Mouse (Mus musculus) stomach, postnatal 0 days (tissue): ENCODE data around the gene Srebf1. TPM values are rescaled to one million over a fixed set of nuclear protein-coding genes. Genes with fewer than 3 reads are reported as not detected.

Experiments used
- ATAC-seq: fragments of 200-750 bp; cut with Nextera tagmentation; 2 replicates; pipeline ENCODE4 v1.8.0; 2017; ENCODE audit not compliant: low FRiP score, low TSS enrichment
- DNase-seq: peaks from one replicate; pipeline ENCODE4 v3.0.0-alpha.2; 2016; ENCODE audit warnings: low spot score
- H3K27ac ChIP-seq: fragments of 300-500 bp; sonication (generic); replicated peaks from 2 replicates; pipeline ENCODE4 v1.5.1; 2014; ENCODE audit warnings: mild to moderate bottlenecking, control low read depth
- H3K27me3 ChIP-seq: fragments of 300-500 bp; sonication (generic); 2 replicates; pipeline ENCODE4 v1.6.1; 2014; ENCODE audit warnings: low read length; ENCODE audit not compliant: control insufficient read depth, insufficient read depth
- H3K36me3 ChIP-seq: fragments of 300-500 bp; sonication (generic); 2 replicates; pipeline ENCODE4 v1.6.1; 2014; ENCODE audit warnings: low read length, mixed read lengths; ENCODE audit not compliant: control insufficient read depth, insufficient read depth
- H3K4me1 ChIP-seq: fragments of 300-500 bp; sonication (generic); replicated peaks from 2 replicates; pipeline ENCODE4 v1.6.1; 2014; ENCODE audit warnings: antibody characterized with exemption; ENCODE audit not compliant: control insufficient read depth, insufficient read depth
- H3K4me2 ChIP-seq: fragments of 300-500 bp; sonication (generic); replicated peaks from 2 replicates; pipeline ENCODE4 v1.6.1; 2014; ENCODE audit warnings: low read depth, mild to moderate bottlenecking, control low read depth, moderate library complexity
- H3K4me3 ChIP-seq: fragments of 300-500 bp; sonication (generic); 2 replicates; pipeline ENCODE4 v1.5.1; 2014; ENCODE audit warnings: low read depth, low read length, control low read depth
- H3K9ac ChIP-seq: fragments of 300-500 bp; sonication (generic); 2 replicates; pipeline ENCODE4 v1.6.1; 2014; ENCODE audit warnings: mild to moderate bottlenecking, low read length, control low read depth, mixed read lengths
- H3K9me3 ChIP-seq: fragments of 300-500 bp; sonication (generic); 2 replicates; pipeline ENCODE4 v1.6.1; 2016; ENCODE audit warnings: low read length; ENCODE audit not compliant: control insufficient read depth
- CTCF ChIP-seq: IDR thresholded peaks from 2 replicates; pipeline ENCODE4 v1.5.1; 2016; ENCODE audit warnings: antibody characterized with exemption, low read depth, mild to moderate bottlenecking, moderate library complexity
- EP300 ChIP-seq: optimal IDR thresholded peaks from 2 replicates; pipeline ENCODE3; 2016; ENCODE audit warnings: antibody characterized with exemption
- WGBS: fragments of 180-500 bp; shearing (Covaris S2); extraction: QIAGEN DNeasy Blood & Tissue Kit; methylation state at CpG from one replicate; pipeline ENCODE4 v1.1.7; 2014; 5-methylcytosine and 5-hydroxymethylcytosine counted together
- polyA plus RNA-seq: library from polyadenylated mRNA; unstranded; fragments of >200 nt; fragmentation: Nextera tagmentation; extraction: Ambion mirVana; gene quantifications from 2 replicates; pipeline ENCODE4 v1.2.1, GENCODE M21; 2015

Gene Srebf1
- polyA plus RNA-seq, 1 experiment from 2014 or later: 44.7 TPM

DNA sequence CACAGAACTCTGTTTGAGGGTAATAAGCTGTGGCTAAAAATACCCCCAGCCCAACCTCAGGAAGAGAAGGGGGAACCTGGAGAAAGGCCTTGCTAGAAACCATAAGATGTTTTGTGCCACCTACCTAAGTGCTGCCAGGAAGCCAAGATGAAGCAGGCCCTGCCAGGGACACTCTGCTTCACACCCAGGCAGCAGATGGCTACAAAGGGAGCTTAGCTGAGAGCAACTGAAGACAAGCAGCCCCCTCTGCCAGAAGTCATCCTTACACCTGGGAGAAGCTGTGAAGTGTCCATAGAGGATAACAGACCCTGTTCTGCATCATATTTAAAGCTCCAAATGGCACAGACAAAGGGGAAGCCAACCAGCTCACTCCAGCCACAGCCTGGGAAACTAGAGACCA is 23.7 kb upstream of the Srebf1 start:
- ATAC-seq: no peak
- no peaks in the 10 kb centered on the region for H3K27me3 ChIP-seq
- no peak overlapping the region for H3K4me2 ChIP-seq
- H3K4me3 ChIP-seq: no peak overlapping the region
- H3K4me1 ChIP-seq: no peaks in the 10 kb centered on the region
- H3K9ac ChIP-seq: no peak overlapping the region
- TF ChIP-seq CTCF: no peak
- no peak for TF ChIP-seq EP300
- no peak overlapping the region for H3K27ac ChIP-seq
- H3K36me3 ChIP-seq: no peaks in the 10 kb centered on the region
- no peak for DNase-seq
- H3K9me3 ChIP-seq: no peaks in the 10 kb centered on the region

DNA sequence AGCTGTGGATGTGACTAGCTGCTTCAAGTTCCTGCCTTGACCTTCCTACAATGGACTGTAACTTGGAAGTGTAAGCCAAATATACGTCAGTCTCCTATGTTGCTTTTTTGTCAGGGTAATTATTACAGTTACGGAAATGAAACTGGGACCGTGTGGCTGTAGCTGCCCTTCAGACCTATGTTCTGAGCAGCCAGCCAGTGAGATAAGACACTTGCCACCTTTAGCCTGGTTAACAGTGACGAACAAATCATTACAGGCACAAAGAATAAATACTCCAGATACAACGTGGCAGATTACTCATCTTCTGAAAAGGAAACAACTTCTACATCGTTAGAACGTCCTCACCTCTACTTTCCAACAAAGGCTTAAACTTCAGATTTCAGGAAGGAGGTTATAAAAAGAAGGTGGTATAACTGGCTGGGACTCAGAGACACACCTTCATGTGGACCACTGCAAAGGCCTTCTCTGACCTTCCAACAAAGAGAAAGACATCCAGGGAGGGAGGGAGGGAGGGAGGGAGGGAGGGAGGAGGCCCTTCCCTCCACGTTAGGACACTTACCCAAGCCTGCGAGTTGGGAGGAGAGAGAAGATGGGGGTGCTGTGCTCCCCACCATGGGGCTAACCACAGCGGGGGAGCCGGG is 22.2 kb upstream of the Srebf1 start:
- DNase-seq (no peak), ATAC-seq (peak; percentile 87)
- Histone ChIP-seq H3K9me3 (no peaks in the 10 kb centered on the region), H3K4me2 (no peak overlapping the region), H3K27ac (peak overlapping the region; percentile 58), H3K4me3 (no peak overlapping the region), H3K27me3 (no peaks in the 10 kb centered on the region), H3K9ac (no peak overlapping the region), H3K36me3 (no peaks in the 10 kb centered on the region), H3K4me1 (no peaks in the 10 kb centered on the region)
- no peak for TF ChIP-seq CTCF
- no peak for TF ChIP-seq EP300
- WGBS: 54% methylated on average over 11 of the region's 11 CpGs

- WGBS: 75% methylated on average over 4 of the region's 4 CpGs
- no peak for ATAC-seq
Measured at GRCm38 (mm10) chr11:60240509-60240908, 18.1 kb upstream of the Srebf1 start.

GRCm38 (mm10) chr11:60235351-60235750 is 13.0 kb upstream of the Srebf1 start:
- Histone ChIP-seq H3K9ac (no peak overlapping the region), H3K4me3 (no peak overlapping the region), H3K27me3 (no peaks in the 10 kb centered on the region), H3K27ac (no peak overlapping the region), H3K4me1 (no peaks in the 10 kb centered on the region), H3K9me3 (no peaks in the 10 kb centered on the region), H3K4me2 (no peak overlapping the region), H3K36me3 (no peaks in the 10 kb centered on the region; the same call in 1 of the 2 replicates)
- WGBS: 82% methylated on average over 5 of the region's 5 CpGs
- DNase-seq (no peak), ATAC-seq (no peak)
- TF ChIP-seq EP300: no peak
- no peak for TF ChIP-seq CTCF

More at GRCm38 (mm10) chr11:60240509-60240908, 18.1 kb upstream of the Srebf1 start:
- H3K4me3 ChIP-seq: no peak overlapping the region
- no peak overlapping the region for H3K9ac ChIP-seq
- H3K9me3 ChIP-seq: no peaks in the 10 kb centered on the region
- H3K4me1 ChIP-seq: no peaks in the 10 kb centered on the region
- DNase-seq: no peak
- TF ChIP-seq EP300 (no peak), CTCF (no peak)
- H3K27me3 ChIP-seq: no peaks in the 10 kb centered on the region
- no peak overlapping the region for H3K27ac ChIP-seq
- no peak overlapping the region for H3K4me2 ChIP-seq
- H3K36me3 ChIP-seq: no peaks in the 10 kb centered on the region; the same call in 1 of the 2 replicates

- DNase-seq: no peak
- no peak for TF ChIP-seq CTCF
- 57% methylated on average over 8 of the region's 8 CpGs for WGBS
- H3K4me2 ChIP-seq: no peak overlapping the region
- peaks cover 7% of the 10 kb centered on the region; the same call in 1 of the 2 replicates for H3K36me3 ChIP-seq
- no peaks in the 10 kb centered on the region for H3K4me1 ChIP-seq
- H3K9me3 ChIP-seq: no peaks in the 10 kb centered on the region
- no peaks in the 10 kb centered on the region for H3K27me3 ChIP-seq
- H3K4me3 ChIP-seq: no peak overlapping the region
- ATAC-seq: no peak
- 0 out of 2 replicates have a peak overlapping the region, but pooled peaks have one; percentile 30 for H3K27ac ChIP-seq
- H3K9ac ChIP-seq: 0 out of 2 replicates have a peak overlapping the region, but pooled peaks have one; percentile 3
Measured at GRCm38 (mm10) chr11:60233235-60233634, 10.9 kb upstream of the Srebf1 start.

- no peaks in the 10 kb centered on the region for H3K27me3 ChIP-seq
- no peaks in the 10 kb centered on the region for H3K4me1 ChIP-seq
- H3K4me2 ChIP-seq: no peak overlapping the region
- H3K27ac ChIP-seq: no peak overlapping the region
- no peak overlapping the region for H3K4me3 ChIP-seq
- WGBS: 79% methylated on average over 14 of the region's 14 CpGs
- H3K9ac ChIP-seq: no peak overlapping the region
- no peak for DNase-seq
- no peaks in the 10 kb centered on the region for H3K9me3 ChIP-seq
- peaks cover 8% of the 10 kb centered on the region; the same call in 1 of the 2 replicates for H3K36me3 ChIP-seq
- ATAC-seq: no peak
- TF ChIP-seq CTCF (no peak), EP300 (no peak)
Measured at GRCm38 (mm10) chr11:60232441-60233058, 10.2 kb upstream of the Srebf1 start.
